Mouse (Mus musculus): ENCODE measurements around the gene Alk. TPM values are rescaled to one million over a fixed set of nuclear protein-coding genes. Genes with fewer than 3 reads are reported as not detected.

Alk gene
- polyA plus RNA-seq, 2 experiments = 0.02 to 0.03 TPM

DNA sequence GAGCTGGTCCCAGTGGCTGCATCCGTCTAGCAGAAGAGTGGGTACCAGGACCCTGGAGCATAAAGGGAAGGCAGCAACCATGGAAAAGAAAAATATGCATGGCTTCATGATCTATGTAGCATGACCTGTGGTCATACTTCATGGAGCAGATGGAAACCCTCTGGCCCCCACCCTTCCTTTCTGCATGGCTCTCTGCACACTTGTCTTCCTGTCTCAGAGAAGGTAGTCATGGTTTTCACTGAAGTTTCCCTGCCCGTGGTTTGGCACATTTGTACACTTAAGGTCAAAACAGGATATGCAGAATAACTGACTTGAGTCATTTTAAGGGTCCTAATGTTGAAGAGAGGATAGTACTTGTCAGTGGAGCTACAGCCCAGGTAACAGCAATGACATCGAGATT is 16.8 kb downstream of the Alk start:
- WGBS (ENCODE audit: insufficient replicate concordance) = 54% methylated on average over 3 of the region's 3 CpGs
- no peak for TF ChIP-seq CTCF (IDR thresholded peaks at IDR 0.05; ENCODE audit: low read depth)
- no peak for TF ChIP-seq EP300 (IDR thresholded peaks at IDR 0.05; ENCODE audit: low read depth)
- no peaks in the 10 kb centered on the region for H3K36me3 ChIP-seq (replicated peaks; ENCODE audit: control insufficient read depth, insufficient read depth, low read depth)
- no peak overlapping the region for H3K27ac ChIP-seq
- no peak overlapping the region for H3K4me3 ChIP-seq (ENCODE audit: insufficient read depth in 1 of 2, low read depth in 2 of 2, low read length in 2 of 2)
- H3K9me3 ChIP-seq (ENCODE audit: control insufficient read depth, low read length) = no peaks in the 10 kb centered on the region
- no peaks in the 10 kb centered on the region for H3K4me1 ChIP-seq (replicated peaks; ENCODE audit: control insufficient read depth in 2 of 2, insufficient read depth in 2 of 2, low read length in 1 of 2)
- ATAC-seq (ENCODE audit: insufficient read depth) = no peak
- H3K4me2 ChIP-seq (ENCODE audit: low read depth) = no peak overlapping the region
- no peaks in the 10 kb centered on the region for H3K27me3 ChIP-seq (ENCODE audit: control insufficient read depth, insufficient read depth, low read length)
- H3K9ac ChIP-seq (replicated peaks) = no peak overlapping the region
- no peak for DNase-seq (ENCODE audit: low read depth in 3 of 3, low spot score in 3 of 3)

DNA sequence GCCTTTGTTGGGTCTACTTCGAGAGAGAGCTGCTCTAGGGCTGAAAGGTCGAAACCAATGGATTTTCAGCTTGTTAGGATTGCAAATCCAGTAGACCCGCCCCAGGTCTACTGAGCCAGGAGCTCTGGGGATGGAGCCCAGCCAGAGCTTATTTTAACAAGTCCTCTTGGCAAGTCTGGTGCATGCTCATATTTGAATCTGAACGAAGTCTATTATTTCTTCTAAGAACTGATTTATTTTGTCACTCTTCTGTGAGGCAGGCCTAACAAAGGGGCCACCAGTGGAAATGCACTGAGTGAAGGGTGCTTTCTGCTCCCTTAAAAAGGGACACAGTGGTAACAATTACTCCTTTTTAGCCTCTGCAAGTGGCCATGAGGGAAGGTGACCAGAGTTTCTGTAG is 24.3 kb downstream of the Alk start:
- no peak for TF ChIP-seq CTCF (IDR thresholded peaks at IDR 0.05; ENCODE audit: low read depth)
- no peak for TF ChIP-seq EP300 (IDR thresholded peaks at IDR 0.05; ENCODE audit: low read depth)
- no peak overlapping the region for H3K9ac ChIP-seq (replicated peaks)
- H3K27me3 ChIP-seq (ENCODE audit: control insufficient read depth, insufficient read depth, low read length) = no peaks in the 10 kb centered on the region
- no peaks in the 10 kb centered on the region for H3K36me3 ChIP-seq (replicated peaks; ENCODE audit: control insufficient read depth, insufficient read depth, low read depth)
- H3K4me2 ChIP-seq (ENCODE audit: low read depth) = no peak overlapping the region
- no peaks in the 10 kb centered on the region for H3K4me1 ChIP-seq (replicated peaks; ENCODE audit: control insufficient read depth in 2 of 2, insufficient read depth in 2 of 2, low read length in 1 of 2)
- 41% methylated on average over 4 of the region's 4 CpGs for WGBS (ENCODE audit: insufficient replicate concordance)
- no peak overlapping the region for H3K4me3 ChIP-seq (ENCODE audit: insufficient read depth in 1 of 2, low read depth in 2 of 2, low read length in 2 of 2)
- no peaks in the 10 kb centered on the region; the same call in 1 of the 2 replicates for H3K9me3 ChIP-seq (ENCODE audit: control insufficient read depth, low read length)
- no peak overlapping the region for H3K27ac ChIP-seq
- DNase-seq (ENCODE audit: low read depth in 3 of 3, low spot score in 3 of 3) = no peak
- ATAC-seq (ENCODE audit: insufficient read depth) = no peak

DNA sequence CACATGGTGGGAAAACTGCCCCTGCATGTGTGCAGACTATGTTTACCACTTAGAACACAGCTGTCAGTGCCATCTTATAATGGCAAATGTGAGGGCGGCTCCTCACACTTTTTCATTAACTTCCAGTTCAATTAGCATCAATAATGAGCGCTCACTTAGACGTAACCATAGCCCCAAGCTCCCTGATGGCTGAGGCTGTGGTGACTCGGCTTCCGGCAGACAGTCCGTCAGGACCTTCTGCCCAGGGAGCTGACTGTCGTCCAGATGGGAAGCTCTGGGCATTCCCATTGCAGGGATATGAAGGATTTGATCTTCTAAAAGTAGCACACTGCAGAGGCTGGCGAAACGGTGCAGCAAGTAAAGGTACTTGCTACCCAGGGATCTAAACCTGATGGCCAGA is 25.1 kb downstream of the Alk start:
- no peak for ATAC-seq (ENCODE audit: insufficient read depth)
- no peaks in the 10 kb centered on the region for H3K36me3 ChIP-seq (replicated peaks; ENCODE audit: control insufficient read depth, insufficient read depth, low read depth)
- H3K9ac ChIP-seq (replicated peaks) = no peak overlapping the region
- no peaks in the 10 kb centered on the region for H3K27me3 ChIP-seq (ENCODE audit: control insufficient read depth, insufficient read depth, low read length)
- no peaks in the 10 kb centered on the region; the same call in 1 of the 2 replicates for H3K9me3 ChIP-seq (ENCODE audit: control insufficient read depth, low read length)
- H3K27ac ChIP-seq = no peak overlapping the region
- H3K4me1 ChIP-seq (replicated peaks; ENCODE audit: control insufficient read depth in 2 of 2, insufficient read depth in 2 of 2, low read length in 1 of 2) = no peaks in the 10 kb centered on the region
- DNase-seq (ENCODE audit: low read depth in 3 of 3, low spot score in 3 of 3) = no peak
- no peak overlapping the region for H3K4me2 ChIP-seq (ENCODE audit: low read depth)
- no peak overlapping the region for H3K4me3 ChIP-seq (ENCODE audit: insufficient read depth in 1 of 2, low read depth in 2 of 2, low read length in 2 of 2)
- 67% methylated on average over 9 of the region's 9 CpGs for WGBS (ENCODE audit: insufficient replicate concordance)
- TF ChIP-seq EP300 (IDR thresholded peaks at IDR 0.05; ENCODE audit: low read depth) (no peak), CTCF (IDR thresholded peaks at IDR 0.05; ENCODE audit: low read depth) (no peak)

DNA sequence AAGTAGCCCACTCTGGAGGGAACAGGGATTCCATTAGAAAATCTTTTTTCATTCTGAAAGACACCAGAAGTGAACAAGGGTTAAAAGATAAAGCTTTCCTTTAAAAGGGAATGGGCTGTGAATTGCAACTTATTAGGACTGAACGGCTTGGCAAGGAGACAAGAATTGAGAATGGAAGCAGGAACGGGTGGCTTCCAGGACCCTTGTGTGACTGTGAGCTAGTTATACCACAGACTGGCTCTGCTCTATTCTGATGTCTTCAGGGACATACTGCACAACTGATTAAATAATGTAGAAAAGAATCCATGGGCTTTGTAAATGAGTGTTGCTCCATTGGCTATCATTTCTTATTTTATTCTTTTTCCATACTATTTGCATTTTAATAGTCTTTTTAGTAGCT is 33.0 kb downstream of the Alk start:
- Histone ChIP-seq H3K9ac (replicated peaks) (no peak overlapping the region), H3K4me3 (ENCODE audit: insufficient read depth in 1 of 2, low read depth in 2 of 2, low read length in 2 of 2) (no peak overlapping the region), H3K36me3 (replicated peaks; ENCODE audit: control insufficient read depth, insufficient read depth, low read depth) (no peaks in the 10 kb centered on the region), H3K27ac (no peak overlapping the region), H3K4me2 (ENCODE audit: low read depth) (no peak overlapping the region), H3K27me3 (ENCODE audit: control insufficient read depth, insufficient read depth, low read length) (no peaks in the 10 kb centered on the region), H3K9me3 (ENCODE audit: control insufficient read depth, low read length) (no peaks in the 10 kb centered on the region), H3K4me1 (replicated peaks; ENCODE audit: control insufficient read depth in 2 of 2, insufficient read depth in 2 of 2, low read length in 1 of 2) (no peaks in the 10 kb centered on the region)
- no peak for TF ChIP-seq CTCF (IDR thresholded peaks at IDR 0.05; ENCODE audit: low read depth)
- TF ChIP-seq EP300 (IDR thresholded peaks at IDR 0.05; ENCODE audit: low read depth) = no peak
- DNase-seq (ENCODE audit: low read depth in 3 of 3, low spot score in 3 of 3) (no peak), ATAC-seq (ENCODE audit: insufficient read depth) (no peak)
- WGBS (ENCODE audit: insufficient replicate concordance) = 66% methylated on average over 2 of the region's 2 CpGs

DNA sequence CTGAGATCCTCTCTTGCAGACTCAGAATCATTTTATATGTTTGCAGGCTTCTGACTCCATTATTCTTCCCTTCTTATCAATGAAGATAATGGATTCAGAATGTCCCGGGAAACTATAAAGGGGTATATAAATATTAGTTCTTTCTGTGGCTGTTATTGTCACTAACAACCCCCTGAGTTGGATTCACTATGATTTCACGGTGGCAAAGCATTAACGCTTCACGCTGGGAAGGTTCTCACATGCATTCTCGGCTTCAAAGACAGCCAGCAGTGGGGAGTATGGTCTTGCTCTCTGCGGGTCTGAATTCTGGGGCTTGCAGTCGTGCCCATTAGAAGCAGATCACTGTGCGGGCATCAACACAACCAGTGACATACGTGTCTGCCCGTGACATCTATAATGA is 34.9 kb downstream of the Alk start:
- Histone ChIP-seq H3K4me2 (ENCODE audit: low read depth) (no peak overlapping the region), H3K9ac (replicated peaks) (no peak overlapping the region), H3K36me3 (replicated peaks; ENCODE audit: control insufficient read depth, insufficient read depth, low read depth) (no peaks in the 10 kb centered on the region), H3K4me3 (ENCODE audit: insufficient read depth in 1 of 2, low read depth in 2 of 2, low read length in 2 of 2) (no peak overlapping the region), H3K27ac (no peak overlapping the region), H3K4me1 (replicated peaks; ENCODE audit: control insufficient read depth in 2 of 2, insufficient read depth in 2 of 2, low read length in 1 of 2) (no peaks in the 10 kb centered on the region), H3K27me3 (ENCODE audit: control insufficient read depth, insufficient read depth, low read length) (no peaks in the 10 kb centered on the region), H3K9me3 (ENCODE audit: control insufficient read depth, low read length) (no peaks in the 10 kb centered on the region)
- no peak for TF ChIP-seq EP300 (IDR thresholded peaks at IDR 0.05; ENCODE audit: low read depth)
- TF ChIP-seq CTCF (IDR thresholded peaks at IDR 0.05; ENCODE audit: low read depth) = no peak
- 51% methylated on average over 10 of the region's 10 CpGs for WGBS (ENCODE audit: insufficient replicate concordance)
- DNase-seq (ENCODE audit: low read depth in 3 of 3, low spot score in 3 of 3) (no peak), ATAC-seq (ENCODE audit: insufficient read depth) (no peak)

All from liver, embryonic 14.5 days (tissue).